Mouse (Mus musculus) gastrocnemius, postnatal 10 days (tissue): ENCODE results near the gene Rd3l. TPM values are rescaled to one million over a fixed set of nuclear protein-coding genes. Genes with fewer than 3 reads are reported as not detected.
A peak's percentile ranks its signal among the peaks of the same experiment; 100 is the strongest.

ENCODE experiments used
- DNase-seq: peaks from one replicate; pipeline ENCODE4 v3.0.0; 2021; ENCODE audit warnings: mixed read lengths
- long read RNA-seq, 2 experiments: library from polyadenylated mRNA; stranded (forward); transcript quantifications; one replicate each; pipeline ENCODE4 v2.0.0; 2021
- total RNA-seq, 2 experiments: library from RNA; stranded (reverse); gene quantifications; 2 replicates each; pipeline ENCODE4 v1.2.3; 2021

Gene Rd3l
- not detected for total RNA-seq
- long read RNA-seq, experiment 1: 0 reads
- long read RNA-seq, experiment 2: 0 reads

GRCm38 (mm10) chr12:111980887-111981367 is at the start of gene Rd3l:
TSS of gene Rd3l (minus strand) at chr12:111981317.
- no peak for DNase-seq

- DNase-seq: no peak
These were observed 46.3 kb upstream of the Rd3l start for GRCm38 (mm10) chr12:112027408-112027807.

- no peak for DNase-seq
These were observed 45.0 kb upstream of the Rd3l start for GRCm38 (mm10) chr12:112025907-112026645.

- no peak for DNase-seq
These were observed 44.3 kb upstream of the Rd3l start for GRCm38 (mm10) chr12:112025457-112025856.

- no peak for DNase-seq
These were observed 43.6 kb upstream of the Rd3l start for GRCm38 (mm10) chr12:112024581-112025310.

- no peak for DNase-seq
These were observed 42.2 kb upstream of the Rd3l start for GRCm38 (mm10) chr12:112023306-112023705.

- DNase-seq: no peak
These were observed 35.2 kb upstream of the Rd3l start for GRCm38 (mm10) chr12:112016346-112016745.

- DNase-seq: no peak
These were observed 32.2 kb upstream of the Rd3l start for GRCm38 (mm10) chr12:112013271-112013801.

GRCm38 (mm10) chr12:112012511-112013270 is 31.6 kb upstream of the Rd3l start:
- DNase-seq: no peak

- peak; percentile 77 for DNase-seq
These were observed 20.1 kb upstream of the Rd3l start for GRCm38 (mm10) chr12:112001223-112001622.

GRCm38 (mm10) chr12:111999735-112000134 is 18.6 kb upstream of the Rd3l start:
- DNase-seq: no peak

- DNase-seq: no peak
These were observed 14.0 kb upstream of the Rd3l start for GRCm38 (mm10) chr12:111995161-111995560.

- no peak for DNase-seq
These were observed 11.5 kb upstream of the Rd3l start for GRCm38 (mm10) chr12:111992626-111993025.

GRCm38 (mm10) chr12:111986756-111987155 is 5.6 kb upstream of the Rd3l start:
- DNase-seq: no peak

- DNase-seq: no peak
These were observed 2.0 kb upstream of the Rd3l start for GRCm38 (mm10) chr12:111983165-111983564.

GRCm38 (mm10) chr12:111981831-111982230 is 714 bp upstream of the Rd3l start:
- DNase-seq: no peak

- DNase-seq: no peak
These were observed 2.8 kb downstream of the Rd3l start for GRCm38 (mm10) chr12:111978274-111978673.

GRCm38 (mm10) chr12:111977138-111977537 is 4.0 kb downstream of the Rd3l start:
- no peak for DNase-seq

GRCm38 (mm10) chr12:111974578-111974977 is 6.5 kb downstream of the Rd3l start:
- no peak for DNase-seq

- DNase-seq: no peak
These were observed 8.6 kb downstream of the Rd3l start for GRCm38 (mm10) chr12:111972504-111972903.

GRCm38 (mm10) chr12:111971231-111971686 is 9.9 kb downstream of the Rd3l start, which contains the start of gene Tdrd9:
TSS of gene Tdrd9 (plus strand) at chr12:111971559.
- DNase-seq: no peak

- no peak for DNase-seq
These were observed 11.0 kb downstream of the Rd3l start for GRCm38 (mm10) chr12:111970085-111970484.
